Mouse (Mus musculus) CH12.LX (cell line): ENCODE measurements around the gene B3galt4. TPM values are rescaled to one million over a fixed set of nuclear protein-coding genes. Genes with fewer than 3 reads are reported as not detected.

Experiments used
- DNase-seq: peaks from one replicate; pipeline ENCODE4 v3.0.0-alpha.2; 2013; ENCODE audit errors: extremely low read depth
- H3K27ac ChIP-seq: 2 replicates; pipeline ENCODE4 v1.5.1; 2012; ENCODE audit warnings: low read depth, mild to moderate bottlenecking, control low read depth, moderate library complexity; ENCODE audit not compliant: insufficient read depth
- H3K27me3 ChIP-seq: replicated peaks from 2 replicates; pipeline ENCODE3; 2012; ENCODE audit warnings: inconsistent platforms
- H3K36me3 ChIP-seq, 2 experiments: replicated peaks in 1 of 2; 2 replicates each; pipeline versions ENCODE3 to v1.6.1; 2012; ENCODE audit warnings: inconsistent platforms in 1 of 2, low read length in 1 of 2, mild to moderate bottlenecking in 1 of 2, mixed read lengths in 1 of 2, moderate library complexity in 1 of 2; ENCODE audit not compliant: control insufficient read depth in 1 of 2, insufficient read depth in 1 of 2
- H3K4me1 ChIP-seq, 2 experiments: 2 replicates each; pipeline ENCODE4 v1.6.1; 2012; ENCODE audit warnings: inconsistent platforms in 1 of 2, moderate library complexity in 1 of 2; ENCODE audit not compliant: insufficient read depth in 2 of 2, control insufficient read depth in 1 of 2
- H3K4me2 ChIP-seq: 2 replicates; pipeline ENCODE4 v1.6.1; 2012; ENCODE audit warnings: low read depth, mild to moderate bottlenecking, control low read depth; ENCODE audit not compliant: poor library complexity, insufficient read depth, severe bottlenecking
- H3K4me3 ChIP-seq, 3 experiments: fragments of 150-350 bp in 1 of 3; sonication (generic) in 1 of 3; replicated peaks in 1 of 3; 2 replicates each; pipeline versions ENCODE3 to v1.5.1; 2011 to 2012; ENCODE audit warnings: low read depth in 2 of 3, low read length in 2 of 3, mild to moderate bottlenecking in 2 of 3, moderate library complexity in 2 of 3, control low read depth in 1 of 3, improper control_type of control experiment in 1 of 3, inconsistent platforms in 1 of 3, mixed read lengths in 1 of 3; ENCODE audit not compliant: poor library complexity in 1 of 3
- H3K79me2 ChIP-seq: replicated peaks from 2 replicates; pipeline ENCODE4 v1.6.1; 2012; ENCODE audit warnings: mild to moderate bottlenecking, moderate library complexity; ENCODE audit not compliant: control insufficient read depth, poor library complexity, insufficient read depth, severe bottlenecking; ENCODE audit errors: extremely low read depth
- H3K9ac ChIP-seq: 2 replicates; pipeline ENCODE4 v1.6.1; 2012; ENCODE audit warnings: low read depth, mild to moderate bottlenecking, control low read depth, moderate library complexity; ENCODE audit not compliant: insufficient read depth
- H3K9me3 ChIP-seq: replicated peaks from 2 replicates; pipeline ENCODE3; 2012; ENCODE audit warnings: low read length, inconsistent platforms, mixed read lengths
- BHLHE40 ChIP-seq: IDR thresholded peaks from 2 replicates; pipeline ENCODE4 v1.6.1; 2011; ENCODE audit warnings: mild to moderate bottlenecking, low read depth, low read length, improper control_type of control experiment
- CHD2 ChIP-seq: IDR thresholded peaks from 2 replicates; pipeline ENCODE4 v1.6.1; 2011; ENCODE audit warnings: low read length, improper control_type of control experiment
- ELF1 ChIP-seq: IDR thresholded peaks from 2 replicates; pipeline ENCODE4 v1.6.1; 2014; ENCODE audit warnings: low read depth, mild to moderate bottlenecking, inconsistent platforms, low read length, improper control_type of control experiment
- EP300 ChIP-seq: IDR thresholded peaks from 2 replicates; pipeline ENCODE4 v1.6.1; 2011; ENCODE audit warnings: low read length, improper control_type of control experiment
- GABPA ChIP-seq: IDR thresholded peaks from 2 replicates; pipeline ENCODE4 v1.6.1; 2012; ENCODE audit warnings: low read depth, low read length, improper control_type of control experiment, inconsistent platforms; ENCODE audit not compliant: insufficient replicate concordance
- HCFC1 ChIP-seq: IDR thresholded peaks from 2 replicates; pipeline ENCODE4 v1.6.1; 2012; ENCODE audit warnings: low read depth, mild to moderate bottlenecking, inconsistent platforms, low read length, improper control_type of control experiment
- IRF4 ChIP-seq: IDR thresholded peaks from 2 replicates; pipeline ENCODE4 v1.6.1; 2014; ENCODE audit warnings: low read depth, mild to moderate bottlenecking, inconsistent platforms, low read length, improper control_type of control experiment
- JUN ChIP-seq: IDR thresholded peaks from 2 replicates; pipeline ENCODE4 v1.6.1; 2011; ENCODE audit warnings: low read depth, mild to moderate bottlenecking, low read length, improper control_type of control experiment, moderate library complexity; ENCODE audit not compliant: insufficient read depth
- KAT2A ChIP-seq: IDR thresholded peaks from 2 replicates; pipeline ENCODE4 v1.6.1; 2012; ENCODE audit warnings: low read length, improper control_type of control experiment, inconsistent platforms; ENCODE audit not compliant: insufficient replicate concordance
- MEF2A ChIP-seq: IDR thresholded peaks from 2 replicates; pipeline ENCODE4 v1.6.1; 2014; ENCODE audit warnings: low read depth, mild to moderate bottlenecking, inconsistent platforms, low read length, improper control_type of control experiment, borderline replicate concordance
- MYC ChIP-seq: IDR thresholded peaks from 2 replicates; pipeline ENCODE4 v1.6.1; 2011; ENCODE audit warnings: low read depth, mild to moderate bottlenecking, improper control_type of control experiment, low read length
- NRF1 ChIP-seq: IDR thresholded peaks from 2 replicates; pipeline ENCODE4 v1.6.1; 2014; ENCODE audit warnings: low read depth, mild to moderate bottlenecking, inconsistent platforms, low read length, improper control_type of control experiment, moderate library complexity
- PAX5 ChIP-seq: IDR thresholded peaks from 2 replicates; pipeline ENCODE4 v1.6.1; 2012; ENCODE audit warnings: low read length, inconsistent platforms, mixed read lengths
- POLR2A ChIP-seq: IDR thresholded peaks from 2 replicates; pipeline ENCODE4 v1.6.1; 2011; ENCODE audit warnings: low read depth, mild to moderate bottlenecking, improper control_type of control experiment, low read length
- POLR2AphosphoS2 ChIP-seq: IDR thresholded peaks from 2 replicates; pipeline ENCODE4 v1.6.1; 2011; ENCODE audit warnings: low read depth, low read length, improper control_type of control experiment
- RAD21 ChIP-seq: IDR thresholded peaks from 2 replicates; pipeline ENCODE4 v1.6.1; 2011; ENCODE audit warnings: low read depth, mild to moderate bottlenecking, low read length, improper control_type of control experiment, moderate library complexity
- RCOR1 ChIP-seq: conservative IDR thresholded peaks from 2 replicates; pipeline ENCODE4 v1.6.1; 2012; ENCODE audit warnings: low read depth, mild to moderate bottlenecking, inconsistent platforms, low read length, improper control_type of control experiment
- TBP ChIP-seq: conservative IDR thresholded peaks from 2 replicates; pipeline ENCODE4 v1.6.1; 2011; ENCODE audit warnings: low read depth, low read length, improper control_type of control experiment
- TCF12 ChIP-seq: IDR thresholded peaks from 2 replicates; pipeline ENCODE4 v1.6.1; 2014; ENCODE audit warnings: low read depth, mild to moderate bottlenecking, inconsistent platforms, low read length, improper control_type of control experiment
- UBTF ChIP-seq: IDR thresholded peaks from 2 replicates; pipeline ENCODE4 v1.6.1; 2012; ENCODE audit warnings: low read depth, mild to moderate bottlenecking, inconsistent platforms, low read length, improper control_type of control experiment, moderate library complexity
- USF1 ChIP-seq: IDR thresholded peaks from 2 replicates; pipeline ENCODE4 v1.6.1; 2014; ENCODE audit warnings: low read depth, mild to moderate bottlenecking, inconsistent platforms, low read length, improper control_type of control experiment
- USF2 ChIP-seq: conservative IDR thresholded peaks from 2 replicates; pipeline ENCODE4 v1.6.1; 2011; ENCODE audit warnings: low read depth, low read length, improper control_type of control experiment
- ZMIZ1 ChIP-seq: IDR thresholded peaks from 2 replicates; pipeline ENCODE4 v1.6.1; 2012; ENCODE audit warnings: low read depth, mild to moderate bottlenecking, inconsistent platforms, low read length, improper control_type of control experiment
- ZNF384 ChIP-seq: IDR thresholded peaks from 2 replicates; pipeline ENCODE4 v1.6.1; 2012; ENCODE audit warnings: low read depth, low read length, improper control_type of control experiment, inconsistent platforms
- dilution Hi-C: fragments of 300-500 bp; cut with MboI; formaldehyde crosslinking; loops from 2 replicates; pipeline ENCODE4 v1.14.3; 2020; ENCODE audit warnings: low sequenced_read_pairs; ENCODE audit not compliant: extremely low pct_unique_long_range_greater_than_20kb, extremely low pct_ligation_motif_present
- in situ Hi-C: fragments of 300-500 bp; cut with MboI; formaldehyde crosslinking; loops from 3 replicates; pipeline ENCODE4 v1.14.3; 2019; ENCODE audit warnings: low sequenced_read_pairs, low pct_ligation_motif_present, low pct_unique_long_range_greater_than_20kb, mixed read lengths
- polyA plus RNA-seq: library from polyadenylated mRNA; unstranded; fragments of >175 nt; gene quantifications from 2 replicates; pipeline ENCODE4 v1.2.1, GENCODE M21; 2012; ENCODE audit warnings: low read depth; ENCODE audit not compliant: insufficient read length
- total RNA-seq, 2 experiments: library from RNA; depleted of rRNA; stranded (reverse); fragments of 300-350 nt in 1 of 2; fragments of >200 nt in 1 of 2; gene quantifications; 2 replicates each; pipeline ENCODE4 v1.2.3; 2012 to 2014

Gene B3galt4
- total and polyA plus RNA-seq, 3 experiments: 3.7 to 6.2 (median 5.2) TPM

DNA sequence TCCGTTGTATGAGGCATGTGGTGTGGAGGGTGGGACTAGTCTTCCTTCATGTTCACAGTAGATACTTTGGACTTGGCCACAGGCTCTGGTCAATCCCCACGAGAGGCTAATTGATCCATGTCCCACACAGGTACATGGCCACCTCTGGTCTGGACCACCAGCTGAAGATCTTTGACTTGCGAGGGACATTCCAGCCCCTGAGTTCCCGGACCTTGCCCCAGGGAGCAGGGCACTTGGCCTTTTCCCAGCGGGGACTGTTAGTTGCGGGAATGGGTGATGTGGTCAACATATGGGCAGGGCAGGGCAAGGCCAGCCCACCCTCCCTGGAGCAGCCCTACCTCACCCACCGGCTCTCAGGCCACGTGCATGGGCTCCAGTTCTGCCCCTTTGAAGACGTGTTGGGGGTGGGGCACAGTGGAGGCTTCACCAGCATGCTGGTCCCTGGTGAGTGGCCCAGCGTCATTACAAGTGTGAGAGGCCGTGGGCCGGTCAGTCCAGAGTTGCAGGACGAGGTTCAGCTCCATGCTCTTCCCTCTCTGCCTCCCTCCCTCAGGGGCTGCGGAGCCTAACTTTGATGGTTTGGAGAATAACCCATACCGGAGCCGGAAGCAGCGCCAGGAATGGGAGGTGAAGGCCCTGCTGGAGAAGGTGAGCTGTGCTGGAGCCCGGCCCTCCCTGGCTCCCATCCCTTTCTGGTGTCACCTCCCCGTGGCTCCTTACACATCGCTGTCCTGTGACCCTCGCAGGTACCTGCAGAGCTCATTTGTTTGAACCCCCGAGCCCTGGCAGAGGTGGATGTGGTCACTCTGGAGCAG is 3.0 kb downstream of the B3galt4 start:
- Histone ChIP-seq H3K36me3 (peaks cover 77 to 92% of the 10 kb centered on the region in 2 experiments), H3K4me2 (no peak overlapping the region), H3K27me3 (no peaks in the 10 kb centered on the region), H3K4me1 (peaks cover 4 to 21% of the 10 kb centered on the region in 2 experiments; a peak in 2 of 4 replicates), H3K9me3 (no peaks in the 10 kb centered on the region), H3K79me2 (peaks cover 3% of the 10 kb centered on the region; the same call in 1 of the 2 replicates), H3K4me3 (no peak overlapping the region), H3K27ac (no peak overlapping the region), H3K9ac (no peak overlapping the region)
- no peak for DNase-seq
- TF ChIP-seq POLR2A: no peak
- in situ Hi-C loops (no loop called here), dilution Hi-C loops (no loop called here)

GRCm38 (mm10) chr17:33947430-33948089 is 3.7 kb downstream of the B3galt4 start:
- in situ Hi-C loops (no loop called here), dilution Hi-C loops (no loop called here)
- no peak for TF ChIP-seq CHD2
- TF ChIP-seq ZMIZ1: no peak
- TF ChIP-seq PAX5: no peak
- no peak for TF ChIP-seq MYC
- TF ChIP-seq HCFC1: no peak
- no peak for TF ChIP-seq ZNF384
- no peak for TF ChIP-seq USF2
- TF ChIP-seq BHLHE40: no peak
- no peak for TF ChIP-seq POLR2A
- TF ChIP-seq EP300: no peak
- TF ChIP-seq RAD21: no peak
- TF ChIP-seq MEF2A: no peak
- TF ChIP-seq TCF12: no peak
- no peak for DNase-seq
- Histone ChIP-seq H3K4me2 (no peak overlapping the region), H3K27ac (no peak overlapping the region), H3K9me3 (no peaks in the 10 kb centered on the region), H3K36me3 (peaks cover 76 to 92% of the 10 kb centered on the region in 2 experiments), H3K27me3 (no peaks in the 10 kb centered on the region), H3K9ac (no peak overlapping the region), H3K79me2 (no peaks in the 10 kb centered on the region), H3K4me1 (peaks cover 2 to 13% of the 10 kb centered on the region in 2 experiments; a peak in 2 of 4 replicates), H3K4me3 (no peak overlapping the region)

DNA sequence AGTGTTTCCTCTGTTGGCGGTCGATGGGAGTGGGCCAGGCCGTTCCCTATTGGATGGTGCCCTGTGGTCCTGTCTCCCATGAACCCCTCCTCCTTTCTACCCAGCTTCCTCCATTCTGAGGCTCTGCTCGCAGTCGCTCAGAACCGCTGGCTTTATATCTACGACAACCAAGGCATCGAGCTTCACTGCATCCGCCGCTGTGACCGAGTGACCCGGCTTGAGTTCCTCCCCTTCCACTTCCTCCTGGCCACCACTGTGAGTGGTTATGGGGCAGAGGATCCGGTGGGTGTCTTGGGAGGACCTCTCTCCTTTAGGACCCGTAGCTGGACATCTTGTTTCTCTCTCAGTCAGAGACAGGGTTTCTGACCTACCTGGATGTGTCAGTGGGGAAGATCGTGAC is 7.8 kb downstream of the B3galt4 start:
- Histone ChIP-seq H3K9ac (no peak overlapping the region), H3K9me3 (no peaks in the 10 kb centered on the region), H3K27ac (no peak overlapping the region), H3K27me3 (no peaks in the 10 kb centered on the region), H3K4me1 (peaks cover 7 to 23% of the 10 kb centered on the region in 2 experiments), H3K79me2 (peaks cover 31% of the 10 kb centered on the region), H3K36me3 (peaks cover 41 to 67% of the 10 kb centered on the region in 2 experiments), H3K4me2 (no peak overlapping the region), H3K4me3 (no peak overlapping the region)
- dilution Hi-C loops (no loop called here), in situ Hi-C loops (no loop called here)
- DNase-seq: no peak
- TF ChIP-seq IRF4: no peak
- TF ChIP-seq CHD2: no peak
- no peak for TF ChIP-seq KAT2A
- no peak for TF ChIP-seq TBP
- TF ChIP-seq BHLHE40: no peak
- TF ChIP-seq RCOR1: no peak
- TF ChIP-seq JUN: no peak
- no peak for TF ChIP-seq HCFC1
- no peak for TF ChIP-seq UBTF
- no peak for TF ChIP-seq ZNF384
- no peak for TF ChIP-seq GABPA
- no peak for TF ChIP-seq USF1
- TF ChIP-seq POLR2AphosphoS2: no peak
- TF ChIP-seq NRF1: no peak
- TF ChIP-seq ELF1: no peak
